Mouse (Mus musculus): ENCODE results near the gene Olfr933. TPM values are rescaled to one million over a fixed set of nuclear protein-coding genes. Genes with fewer than 3 reads are reported as not detected.

Olfr933 gene
- total RNA-seq (2014; rRNA removed) (not detected in 2 replicates), polyA plus RNA-seq (2015; fragmentation: Nextera tagmentation; extraction: Ambion mirVana) (not detected in 2 replicates)

DNA sequence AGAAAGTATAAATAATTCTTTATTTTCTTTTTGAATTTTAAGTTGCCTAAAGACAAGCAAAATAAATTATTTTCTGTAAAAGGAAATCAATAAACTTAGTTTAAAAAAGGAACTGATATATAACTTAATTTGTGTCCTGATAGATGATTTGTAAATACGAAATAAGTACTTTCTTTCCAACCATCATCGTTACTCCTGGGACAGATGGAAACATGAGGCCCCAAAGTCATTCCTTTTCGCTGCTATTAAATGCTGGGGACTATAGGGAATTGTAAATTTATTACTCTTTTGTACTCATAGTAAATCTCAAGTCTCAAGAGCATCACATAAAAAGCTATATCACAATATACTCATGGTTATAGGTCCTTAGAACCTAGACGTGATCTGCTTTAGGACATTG, at the start of gene Olfr933:
Gene Olfr933, plus strand, starts transcription at position 301 of the 400 bp plus-strand sequence.
- Histone ChIP-seq H3K4me2 (ENCODE audit: low read depth, low read length) (no peak within 1 kb of the TSS), H3K27ac (no peak within 1 kb of the TSS), H3K4me1 (ENCODE audit: insufficient read depth, low read length) (no peaks in the 10 kb centered on the region), H3K9me3 (ENCODE audit: low read length) (no peaks in the 10 kb centered on the region), H3K36me3 (ENCODE audit: insufficient read depth, low read length) (no peaks in the 10 kb centered on the region), H3K4me3 (ENCODE audit: low read length) (no peak within 1 kb of the TSS), H3K9ac (replicated peaks; ENCODE audit: low read length) (no peak within 1 kb of the TSS), H3K27me3 (ENCODE audit: insufficient read depth, low read length) (no peaks in the 10 kb centered on the region)
- ATAC-seq (no peak), DNase-seq (ENCODE audit: low spot score) (no peak)
- 76% methylated on average over 4 of the region's 4 CpGs for WGBS
- TF ChIP-seq CTCF (IDR thresholded peaks at IDR 0.05; ENCODE audit: low read depth): no peak

DNA sequence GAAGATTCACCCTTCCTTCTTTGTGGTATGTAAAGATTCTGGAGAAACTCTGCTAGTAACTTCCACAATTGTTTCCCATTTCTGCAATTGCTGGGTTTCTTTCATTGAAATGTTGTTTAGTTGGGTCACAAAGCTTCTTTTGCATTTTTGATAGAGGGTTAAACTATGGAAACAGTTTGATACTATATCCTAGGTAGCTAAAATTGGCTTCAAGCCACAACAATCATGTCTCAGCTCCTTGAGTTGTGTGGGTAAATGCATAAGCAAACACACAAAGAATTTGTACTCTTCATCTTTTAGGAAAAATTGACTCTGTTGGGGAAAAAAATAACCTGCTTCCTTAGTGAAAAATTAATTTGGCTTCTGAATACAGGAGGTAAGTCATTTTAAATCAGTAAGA, 42.6 kb upstream of the Olfr933 start, which contains the start of gene Olfr930:
Gene Olfr930, plus strand, starts transcription at position 301 of the 400 bp plus-strand sequence.
- Histone ChIP-seq H3K27ac (no peak within 1 kb of the TSS), H3K36me3 (ENCODE audit: insufficient read depth, low read length) (no peaks in the 10 kb centered on the region), H3K9ac (replicated peaks; ENCODE audit: low read length) (no peak within 1 kb of the TSS), H3K4me1 (ENCODE audit: insufficient read depth, low read length) (no peaks in the 10 kb centered on the region), H3K4me3 (ENCODE audit: low read length) (no peak within 1 kb of the TSS), H3K9me3 (ENCODE audit: low read length) (no peaks in the 10 kb centered on the region), H3K4me2 (ENCODE audit: low read depth, low read length) (no peak within 1 kb of the TSS), H3K27me3 (ENCODE audit: insufficient read depth, low read length) (no peaks in the 10 kb centered on the region)
- no peak for ATAC-seq
- TF ChIP-seq CTCF (IDR thresholded peaks at IDR 0.05; ENCODE audit: low read depth): no peak
- no peak for DNase-seq (ENCODE audit: low spot score)

DNA sequence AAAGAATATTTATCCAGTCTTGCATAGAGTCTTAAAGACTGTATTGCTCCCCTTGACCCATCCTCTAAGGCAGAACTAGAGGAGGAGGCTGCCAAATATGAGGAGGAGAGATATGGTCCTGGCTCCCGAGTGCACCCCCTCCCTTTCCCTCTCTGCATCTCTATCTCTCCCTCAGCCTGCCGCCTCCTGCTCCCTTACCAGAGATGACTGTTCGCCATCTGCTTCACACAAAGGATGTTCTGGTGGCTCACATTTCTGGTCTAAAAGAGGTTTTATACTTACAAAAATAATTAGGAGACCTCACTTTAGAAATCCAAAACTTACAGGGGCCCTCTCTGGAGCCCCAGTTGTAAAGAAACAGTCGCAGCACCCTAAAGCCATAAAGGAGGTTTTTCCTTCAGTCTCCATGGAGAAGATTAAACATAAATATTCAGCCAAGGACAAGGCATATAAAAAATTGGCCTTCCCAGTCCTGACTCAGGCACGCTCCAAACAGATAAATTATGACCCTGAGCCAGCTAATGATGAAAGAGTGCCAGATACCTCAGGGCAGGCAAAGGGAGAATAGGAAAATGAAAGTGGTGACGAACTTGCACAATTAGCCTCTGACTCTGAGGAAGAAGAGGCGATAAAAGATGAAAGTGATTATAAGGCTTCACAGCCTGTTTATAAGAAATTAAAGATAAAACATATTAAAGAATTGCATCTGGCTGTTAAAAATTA, 18.6 kb upstream of the Olfr933 start:
- TF ChIP-seq CTCF (IDR thresholded peaks at IDR 0.05; ENCODE audit: low read depth): no peak
- DNase-seq (ENCODE audit: low spot score): no peak
- WGBS: 78% methylated on average over 7 of the region's 7 CpGs

DNA sequence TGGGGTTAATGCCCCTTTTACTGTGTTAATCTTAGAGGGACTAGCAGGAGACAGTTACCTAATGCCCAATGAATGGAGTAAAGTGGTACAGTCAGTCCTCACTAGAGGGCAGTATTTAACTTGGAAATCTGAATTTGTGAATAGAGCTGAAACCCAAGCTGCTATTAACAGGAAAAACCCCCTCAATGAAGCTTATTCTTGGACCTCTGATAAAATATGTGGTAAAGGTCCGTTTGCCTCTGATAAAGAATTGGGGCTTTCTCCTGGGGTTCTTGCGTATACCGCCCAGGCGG, 18.0 kb upstream of the Olfr933 start:
- DNase-seq (ENCODE audit: low spot score): peak; percentile 3
- 89% methylated on average over 4 of the region's 4 CpGs for WGBS

More for the DNA sequence above, 18.6 kb upstream of the Olfr933 start:
- Histone ChIP-seq H3K9me3 (ENCODE audit: low read length) (no peaks in the 10 kb centered on the region), H3K4me1 (ENCODE audit: insufficient read depth, low read length) (no peaks in the 10 kb centered on the region), H3K27ac (no peak overlapping the region), H3K27me3 (ENCODE audit: insufficient read depth, low read length) (no peaks in the 10 kb centered on the region), H3K9ac (replicated peaks; ENCODE audit: low read length) (no peak overlapping the region), H3K36me3 (ENCODE audit: insufficient read depth, low read length) (no peaks in the 10 kb centered on the region), H3K4me3 (ENCODE audit: low read length) (no peak overlapping the region), H3K4me2 (ENCODE audit: low read depth, low read length) (no peak overlapping the region)
- no peak for ATAC-seq

DNA sequence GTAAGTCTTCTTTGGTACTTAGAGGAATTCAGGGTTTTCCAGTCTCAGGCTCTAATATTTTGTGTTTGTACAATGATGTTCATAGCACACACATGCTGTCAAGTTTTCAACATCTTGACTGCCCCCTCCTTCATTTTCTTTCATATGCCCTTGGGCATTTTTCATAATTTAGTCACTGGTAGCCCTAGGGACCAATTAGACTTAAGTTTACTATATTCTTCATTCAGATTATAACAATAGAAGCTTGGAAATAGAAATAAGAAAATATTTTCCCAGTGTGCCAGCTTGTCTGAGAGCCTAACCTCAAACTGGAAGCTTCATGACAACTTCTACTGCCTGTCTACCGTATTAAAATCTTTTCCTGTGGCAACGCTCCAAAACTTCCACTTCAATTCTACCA, 16.1 kb downstream of the Olfr933 start, which contains the start of gene Olfr934:
Gene Olfr934, minus strand, starts transcription at position 101 of the 400 bp plus-strand sequence.
- H3K4me2 ChIP-seq (ENCODE audit: low read depth, low read length): no peak within 1 kb of the TSS
- H3K36me3 ChIP-seq (ENCODE audit: insufficient read depth, low read length): no peaks in the 10 kb centered on the region
- no peaks in the 10 kb centered on the region for H3K4me1 ChIP-seq (ENCODE audit: insufficient read depth, low read length)
- H3K27me3 ChIP-seq (ENCODE audit: insufficient read depth, low read length): no peaks in the 10 kb centered on the region
- TF ChIP-seq CTCF (IDR thresholded peaks at IDR 0.05; ENCODE audit: low read depth): no peak
- ATAC-seq (no peak), DNase-seq (ENCODE audit: low spot score) (no peak)
- H3K4me3 ChIP-seq (ENCODE audit: low read length): no peak within 1 kb of the TSS
- H3K27ac ChIP-seq: no peak within 1 kb of the TSS
- H3K9ac ChIP-seq (replicated peaks; ENCODE audit: low read length): no peak within 1 kb of the TSS
- WGBS: 94% methylated on average over 2 of the region's 2 CpGs
- no peaks in the 10 kb centered on the region for H3K9me3 ChIP-seq (ENCODE audit: low read length)

More for the DNA sequence above, 18.0 kb upstream of the Olfr933 start:
- Histone ChIP-seq H3K9me3 (ENCODE audit: low read length) (no peaks in the 10 kb centered on the region), H3K4me1 (ENCODE audit: insufficient read depth, low read length) (no peaks in the 10 kb centered on the region), H3K27ac (no peak overlapping the region), H3K36me3 (ENCODE audit: insufficient read depth, low read length) (no peaks in the 10 kb centered on the region), H3K9ac (replicated peaks; ENCODE audit: low read length) (no peak overlapping the region), H3K4me2 (ENCODE audit: low read depth, low read length) (no peak overlapping the region), H3K4me3 (ENCODE audit: low read length) (no peak overlapping the region), H3K27me3 (ENCODE audit: insufficient read depth, low read length) (no peaks in the 10 kb centered on the region)
- ATAC-seq: no peak
- TF ChIP-seq CTCF (IDR thresholded peaks at IDR 0.05; ENCODE audit: low read depth): peak; percentile 19

- no peak for TF ChIP-seq CTCF (IDR thresholded peaks at IDR 0.05; ENCODE audit: low read depth)
- no peaks in the 10 kb centered on the region for H3K9me3 ChIP-seq (ENCODE audit: low read length)
- H3K4me2 ChIP-seq (ENCODE audit: low read depth, low read length): no peak within 1 kb of the TSS
- H3K4me1 ChIP-seq (ENCODE audit: insufficient read depth, low read length): no peaks in the 10 kb centered on the region
- ATAC-seq: no peak
- no peaks in the 10 kb centered on the region for H3K36me3 ChIP-seq (ENCODE audit: insufficient read depth, low read length)
- H3K27me3 ChIP-seq (ENCODE audit: insufficient read depth, low read length): no peaks in the 10 kb centered on the region
- WGBS: 81% methylated on average over 2 of the region's 2 CpGs
- no peak within 1 kb of the TSS for H3K9ac ChIP-seq (replicated peaks; ENCODE audit: low read length)
- no peak for DNase-seq (ENCODE audit: low spot score)
- H3K4me3 ChIP-seq (ENCODE audit: low read length): no peak within 1 kb of the TSS
- H3K27ac ChIP-seq: no peak within 1 kb of the TSS
Measured at GRCm38 (mm10) chr9:38999583-38999982, 27.5 kb downstream of the Olfr933 start, which contains the start of gene Olfr935. TSS of gene Olfr935 (minus strand) at chr9:38999683.

DNA sequence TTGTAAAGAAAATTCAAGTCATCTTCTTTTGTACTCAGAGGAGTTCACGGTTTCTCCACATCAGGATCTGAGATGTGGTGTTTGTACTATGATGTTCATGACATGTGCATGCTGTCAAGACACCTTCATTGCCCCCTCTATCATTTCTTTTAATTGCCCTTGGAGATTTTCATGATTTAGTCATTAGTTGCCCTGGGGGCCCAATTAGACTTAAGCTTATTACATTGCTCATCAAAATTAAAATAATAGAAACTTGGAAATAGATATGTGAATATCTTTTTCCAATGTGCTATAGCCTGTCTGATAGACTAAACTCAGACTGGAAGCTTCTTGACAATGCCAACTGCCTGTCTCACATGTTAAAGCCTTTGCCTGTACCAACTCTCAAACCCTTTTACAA, 51.2 kb downstream of the Olfr933 start, which contains the start of gene Olfr146:
Gene Olfr146, minus strand, starts transcription at position 101 of the 400 bp plus-strand sequence.
- DNase-seq (ENCODE audit: low spot score): no peak
- no peak within 1 kb of the TSS for H3K4me2 ChIP-seq (ENCODE audit: low read depth, low read length)
- no peaks in the 10 kb centered on the region for H3K27me3 ChIP-seq (ENCODE audit: insufficient read depth, low read length)
- no peak within 1 kb of the TSS for H3K9ac ChIP-seq (replicated peaks; ENCODE audit: low read length)
- no peaks in the 10 kb centered on the region for H3K36me3 ChIP-seq (ENCODE audit: insufficient read depth, low read length)
- no peak for TF ChIP-seq CTCF (IDR thresholded peaks at IDR 0.05; ENCODE audit: low read depth)
- no peak for ATAC-seq
- WGBS: 86% methylated on average over 1 of the region's 1 CpGs
- no peaks in the 10 kb centered on the region for H3K4me1 ChIP-seq (ENCODE audit: insufficient read depth, low read length)
- H3K27ac ChIP-seq: no peak within 1 kb of the TSS
- H3K9me3 ChIP-seq (ENCODE audit: low read length): no peaks in the 10 kb centered on the region
- H3K4me3 ChIP-seq (ENCODE audit: low read length): no peak within 1 kb of the TSS

Other genes with a start within 250 kb of the Olfr933 start
- 0.21 TPM in 1 of 2 replicates, not detected in the other for gene Olfr920, start 220.0 kb upstream of the Olfr933 start, total RNA-seq (2014; rRNA removed)
- gene Olfr920, start 220.0 kb upstream of the Olfr933 start, polyA plus RNA-seq (2015; fragmentation: Nextera tagmentation; extraction: Ambion mirVana): 0.03 and 0.06 TPM in 2 replicates
- not detected in 2 replicates for gene Olfr921, start 199.2 kb upstream of the Olfr933 start, total RNA-seq (2014; rRNA removed)
- not detected in 2 replicates for gene Olfr921, start 199.2 kb upstream of the Olfr933 start, polyA plus RNA-seq (2015; fragmentation: Nextera tagmentation; extraction: Ambion mirVana)
- not detected in 2 replicates for gene Olfr922, start 157.7 kb upstream of the Olfr933 start, total RNA-seq (2014; rRNA removed)
- gene Olfr922, start 157.7 kb upstream of the Olfr933 start, polyA plus RNA-seq (2015; fragmentation: Nextera tagmentation; extraction: Ambion mirVana): not detected in 2 replicates
- gene Olfr923, start 145.8 kb upstream of the Olfr933 start, total RNA-seq (2014; rRNA removed): not detected in 2 replicates
- not detected in 2 replicates for gene Olfr923, start 145.8 kb upstream of the Olfr933 start, polyA plus RNA-seq (2015; fragmentation: Nextera tagmentation; extraction: Ambion mirVana)
- not detected in 2 replicates for gene Olfr924, start 127.9 kb upstream of the Olfr933 start, total RNA-seq (2014; rRNA removed)
- gene Olfr924, start 127.9 kb upstream of the Olfr933 start, polyA plus RNA-seq (2015; fragmentation: Nextera tagmentation; extraction: Ambion mirVana): not detected in 2 replicates
- not detected in 2 replicates for gene Olfr26, start 117.3 kb upstream of the Olfr933 start, total RNA-seq (2014; rRNA removed)
- not detected in 2 replicates for gene Olfr26, start 117.3 kb upstream of the Olfr933 start, polyA plus RNA-seq (2015; fragmentation: Nextera tagmentation; extraction: Ambion mirVana)
- gene Olfr926, start 95.2 kb upstream of the Olfr933 start, total RNA-seq (2014; rRNA removed): not detected in 2 replicates
- not detected in 2 replicates for gene Olfr926, start 95.2 kb upstream of the Olfr933 start, polyA plus RNA-seq (2015; fragmentation: Nextera tagmentation; extraction: Ambion mirVana)
- gene Olfr930, start 42.5 kb upstream of the Olfr933 start, total RNA-seq (2014; rRNA removed): not detected in 2 replicates
- not detected in 2 replicates for gene Olfr930, start 42.5 kb upstream of the Olfr933 start, polyA plus RNA-seq (2015; fragmentation: Nextera tagmentation; extraction: Ambion mirVana)
- not detected in 2 replicates for gene Olfr934, start 16.0 kb downstream of the Olfr933 start, total RNA-seq (2014; rRNA removed)
- gene Olfr934, start 16.0 kb downstream of the Olfr933 start, polyA plus RNA-seq (2015; fragmentation: Nextera tagmentation; extraction: Ambion mirVana): not detected in 2 replicates
- gene Olfr935, start 27.4 kb downstream of the Olfr933 start, total RNA-seq (2014; rRNA removed): not detected in 2 replicates
- gene Olfr935, start 27.4 kb downstream of the Olfr933 start, polyA plus RNA-seq (2015; fragmentation: Nextera tagmentation; extraction: Ambion mirVana): not detected in 2 replicates
- gene Olfr146, start 51.1 kb downstream of the Olfr933 start, total RNA-seq (2014; rRNA removed): not detected in 2 replicates
- not detected in 2 replicates for gene Olfr146, start 51.1 kb downstream of the Olfr933 start, polyA plus RNA-seq (2015; fragmentation: Nextera tagmentation; extraction: Ambion mirVana)
- gene Olfr937, start 92.6 kb downstream of the Olfr933 start, total RNA-seq (2014; rRNA removed): not detected in 2 replicates
- gene Olfr937, start 92.6 kb downstream of the Olfr933 start, polyA plus RNA-seq (2015; fragmentation: Nextera tagmentation; extraction: Ambion mirVana): not detected in 2 replicates
- not detected in 2 replicates for gene Olfr938, start 106.6 kb downstream of the Olfr933 start, total RNA-seq (2014; rRNA removed)
- not detected in 2 replicates for gene Olfr938, start 106.6 kb downstream of the Olfr933 start, polyA plus RNA-seq (2015; fragmentation: Nextera tagmentation; extraction: Ambion mirVana)
- not detected in 2 replicates for gene Olfr27, start 155.8 kb downstream of the Olfr933 start, total RNA-seq (2014; rRNA removed)
- not detected in 2 replicates for gene Olfr27, start 155.8 kb downstream of the Olfr933 start, polyA plus RNA-seq (2015; fragmentation: Nextera tagmentation; extraction: Ambion mirVana)
- not detected in 2 replicates for gene Olfr943, start 194.0 kb downstream of the Olfr933 start, total RNA-seq (2014; rRNA removed)
- gene Olfr943, start 194.0 kb downstream of the Olfr933 start, polyA plus RNA-seq (2015; fragmentation: Nextera tagmentation; extraction: Ambion mirVana): not detected in 2 replicates
- gene Olfr944, start 229.6 kb downstream of the Olfr933 start, total RNA-seq (2014; rRNA removed): not detected in 2 replicates
- not detected in 2 replicates for gene Olfr944, start 229.6 kb downstream of the Olfr933 start, polyA plus RNA-seq (2015; fragmentation: Nextera tagmentation; extraction: Ambion mirVana)

Measured in hindbrain, postnatal 0 days (tissue).